ENCODE assay signal across 16 mouse cellular contexts in genomic region chr5:112788441-112788840, GRCm38 (mm10).
"Had no signal": no experiment of that assay in that cellular context is flagged by ENCODE, and none has a peak within 500 bp of the region (broad histone marks: within the 10 kb centered on the region; RNA-seq: fewer than 3 reads in every experiment).

No protein-coding gene starts in this region.

- H3K27ac ChIP-seq: neural tube, embryonic 12.5 days; neural tube, embryonic 13.5 days; neural tube, embryonic 15.5 days; stomach, embryonic 15.5 days; stomach, postnatal 0 days had no signal

- H3K36me3 ChIP-seq: neural tube, embryonic 12.5 days; neural tube, embryonic 13.5 days; neural tube, embryonic 15.5 days; stomach, embryonic 15.5 days had no signal

- H3K4me2 ChIP-seq: neural tube, embryonic 12.5 days; neural tube, embryonic 13.5 days; neural tube, embryonic 15.5 days; stomach, embryonic 15.5 days had no signal

- H3K4me3 ChIP-seq: neural tube, embryonic 12.5 days; neural tube, embryonic 13.5 days; neural tube, embryonic 15.5 days; stomach, embryonic 15.5 days had no signal

- H3K9me3 ChIP-seq: neural tube, embryonic 12.5 days; neural tube, embryonic 13.5 days; neural tube, embryonic 15.5 days; stomach, embryonic 15.5 days had no signal

- H3K27me3 ChIP-seq: neural tube, embryonic 12.5 days; neural tube, embryonic 15.5 days; stomach, embryonic 15.5 days had no signal

- DNase-seq: retina, postnatal 1 day; right cerebral cortex, adult 18-20 months; right cerebral cortex, postnatal 14 days; right cerebral cortex, postnatal 25 days; right cerebral cortex, postnatal 4 days; spleen, adult 18-20 months; thymus, adult 2 months; thymus, postnatal 14 days; thymus, postnatal 25 days; thymus, postnatal 36 days; thymus, postnatal 4 days had no signal

- H3K4me1 ChIP-seq: neural tube, embryonic 12.5 days; neural tube, embryonic 13.5 days; neural tube, embryonic 15.5 days; stomach, embryonic 15.5 days had no signal

- H3K9ac ChIP-seq: neural tube, embryonic 12.5 days; neural tube, embryonic 13.5 days; neural tube, embryonic 15.5 days; stomach, embryonic 15.5 days had no signal
